Mouse (Mus musculus) urinary bladder, adult 18-20 months (tissue): Measurements from ENCODE around the gene Ggt1.
A peak's percentile ranks its signal among the peaks of the same experiment; 100 is the strongest.
"Not testable (repeated sequence)": the region's sequence is repeated elsewhere in the genome, so short reads cannot be mapped to it uniquely, and the experiment has no call there.

Source experiments
- DNase-seq, 2 experiments: peaks; one replicate each; pipeline ENCODE4 v3.0.0; 2022; ENCODE audit warnings: low spot score in 2 of 2, mixed read lengths in 2 of 2

Ggt1 gene

DNA sequence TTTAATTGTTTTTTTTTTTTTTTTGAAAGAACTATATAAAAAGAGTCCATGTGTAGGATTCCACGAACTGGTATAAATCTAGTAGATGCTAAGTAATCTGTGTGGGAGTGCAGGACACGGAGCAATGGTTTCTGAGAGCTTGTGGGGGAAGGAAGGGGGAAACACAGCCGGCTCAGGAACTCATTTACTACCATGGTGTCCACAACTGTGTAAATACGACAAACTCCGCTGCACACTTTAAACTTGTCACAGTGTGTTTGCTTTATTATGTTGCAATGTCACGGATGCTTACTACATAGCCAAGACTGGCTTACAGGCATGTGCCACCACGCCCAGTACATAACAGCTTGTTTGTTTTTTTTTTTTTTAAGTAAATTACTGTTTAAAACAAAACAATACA is 11.5 kb upstream of the Ggt1 start:
- DNase-seq, result no peak

DNA sequence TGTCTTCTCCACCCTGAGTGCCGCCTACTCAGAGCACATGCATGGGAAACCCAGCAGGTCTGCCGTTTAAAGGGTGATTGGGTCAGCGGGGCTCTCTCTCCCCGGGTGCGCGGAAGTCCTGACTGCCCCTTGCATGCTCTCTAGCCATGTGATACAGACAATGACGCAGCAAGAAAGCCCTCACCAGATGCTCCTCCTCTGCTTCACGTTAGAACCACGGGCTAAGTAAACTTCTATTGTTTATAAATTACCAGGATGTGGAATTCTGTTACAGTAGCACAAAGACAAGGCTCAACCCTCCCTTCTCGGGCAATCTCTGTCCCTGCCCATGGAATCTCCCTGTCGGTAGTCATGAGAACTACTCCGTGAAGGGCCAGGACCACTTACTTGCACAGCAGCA is 10.2 kb upstream of the Ggt1 start:
- no peak for DNase-seq

DNA sequence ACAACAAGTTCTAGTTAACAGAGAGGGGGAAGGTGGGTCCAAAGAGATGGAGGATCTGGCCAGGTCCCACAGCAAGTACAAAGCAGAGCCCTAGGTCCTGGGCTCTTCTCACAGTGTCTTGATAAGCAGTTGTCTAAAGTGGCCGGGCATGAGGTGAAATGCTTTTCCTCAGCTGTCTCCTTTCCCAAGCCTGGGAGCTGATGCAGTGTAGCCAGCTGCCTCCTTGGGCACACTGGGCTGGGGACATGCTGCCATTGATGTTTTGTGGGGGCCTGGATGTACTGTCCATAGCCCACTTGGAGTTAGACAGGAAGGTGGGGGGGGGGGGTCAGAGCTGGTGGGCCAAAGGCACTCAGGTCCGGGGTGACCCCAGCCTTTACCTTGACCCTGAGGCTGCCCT is 9.3 kb upstream of the Ggt1 start:
- DNase-seq, result no peak

GRCm38 (mm10) chr10:75552701-75553450 is 8.5 kb upstream of the Ggt1 start:
- DNase-seq, result no peak

DNA sequence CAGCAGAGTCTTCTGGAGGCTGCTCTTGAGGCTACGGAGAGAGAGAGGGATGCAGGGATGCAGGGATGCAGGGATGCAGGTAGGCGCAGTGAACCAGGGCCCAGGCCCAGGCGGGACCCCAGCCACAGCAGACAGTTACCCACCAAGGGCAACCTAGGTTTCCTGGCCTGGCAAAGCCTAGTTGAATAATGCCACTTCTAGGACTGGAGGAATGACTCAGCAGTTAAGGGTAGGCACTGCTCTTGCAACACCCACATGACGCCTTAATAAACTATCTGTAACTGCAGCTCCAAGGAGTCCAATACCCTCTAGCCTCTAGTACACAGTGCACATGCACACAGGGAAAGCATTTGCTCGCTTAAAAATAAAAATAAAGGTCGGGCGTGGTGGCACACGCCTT is 7.3 kb upstream of the Ggt1 start:
- no peak for DNase-seq

DNA sequence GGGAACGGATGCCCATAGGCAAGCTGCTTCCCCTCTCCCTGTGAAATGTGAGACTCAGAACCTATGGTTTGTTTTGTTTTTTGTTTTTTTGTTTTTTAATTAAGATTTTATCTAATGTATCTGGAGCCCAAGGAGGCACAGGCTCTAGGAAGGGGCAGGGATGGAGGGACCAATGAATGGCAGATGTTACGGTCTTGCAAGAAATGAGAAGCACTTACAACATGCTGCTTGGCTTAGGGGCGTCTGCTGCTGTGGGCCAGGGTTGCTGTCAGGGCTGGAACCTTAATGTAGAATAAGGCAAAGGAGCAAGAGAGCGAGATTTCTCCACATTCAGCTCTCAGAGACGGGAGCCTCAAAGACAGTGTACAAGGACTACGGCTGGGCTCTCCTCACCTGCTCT is 5.8 kb upstream of the Ggt1 start:
- DNase-seq, result no peak

GRCm38 (mm10) chr10:75556026-75556425 is 5.4 kb upstream of the Ggt1 start:
- no peak for DNase-seq

DNA sequence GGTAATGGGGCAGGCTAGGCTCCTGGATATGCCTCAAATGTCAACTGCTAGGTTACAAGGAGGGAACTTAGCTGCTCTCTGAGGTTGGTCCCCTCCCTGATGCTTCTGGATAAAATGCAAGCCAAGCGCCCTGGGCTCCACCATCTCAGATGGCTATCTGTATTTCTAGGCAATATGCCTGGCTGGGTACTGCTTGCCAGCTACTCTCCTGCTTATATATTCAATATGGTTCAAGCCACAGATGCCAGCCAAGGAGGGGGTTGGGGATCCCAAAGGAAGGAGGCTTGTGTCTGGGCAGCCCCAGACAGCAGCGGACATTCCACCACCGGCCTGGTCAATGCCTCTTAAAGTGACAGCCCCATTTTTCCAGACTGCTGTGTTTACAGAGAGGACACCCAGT is 2.9 kb upstream of the Ggt1 start:
- DNase-seq, result no peak

- no peak for DNase-seq
These were observed 2.2 kb upstream of the Ggt1 start for GRCm38 (mm10) chr10:75559041-75559675.

DNA sequence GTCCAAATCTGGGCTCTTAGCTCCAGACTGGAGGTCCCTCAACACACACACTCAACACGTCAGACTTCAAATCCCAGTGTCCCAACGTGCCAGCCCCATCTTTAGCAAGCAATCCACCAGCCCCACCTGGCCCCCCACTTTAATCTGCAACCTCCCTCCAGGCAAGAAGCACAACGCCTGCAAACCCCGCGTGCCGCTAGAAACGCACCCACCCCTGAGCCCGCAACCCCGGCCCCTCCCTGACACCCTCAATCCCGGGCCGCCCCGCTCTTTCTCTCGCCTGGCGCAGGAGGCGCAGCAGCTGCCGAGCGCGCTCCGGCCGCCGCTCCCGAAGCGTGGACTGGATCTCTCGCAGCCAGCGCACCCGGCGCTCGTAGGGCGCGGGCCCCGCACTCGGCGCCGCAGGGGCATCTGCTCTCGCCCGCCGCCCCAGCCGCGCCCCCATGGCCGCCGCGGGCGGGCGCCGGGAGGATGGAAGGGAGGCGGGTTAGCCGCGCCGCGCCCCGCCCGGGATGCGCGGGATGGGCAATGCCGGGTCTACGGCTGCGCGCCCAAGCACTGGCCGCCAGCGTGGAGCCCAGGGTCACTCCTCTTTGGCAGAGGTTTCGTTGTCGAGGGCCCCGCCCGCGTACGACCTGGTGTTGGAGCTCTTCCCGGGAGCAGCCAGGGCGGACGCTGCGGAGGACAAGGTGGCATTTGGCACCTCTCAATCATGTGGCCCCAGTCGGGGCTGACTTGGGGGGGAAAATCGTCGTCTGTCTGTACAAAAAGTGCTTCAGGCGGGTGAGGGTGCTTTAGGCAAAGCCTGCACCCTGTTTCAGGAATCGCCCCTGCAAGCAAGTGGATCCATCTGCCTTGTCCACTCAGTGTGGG is 1.5 kb upstream of the Ggt1 start, which contains the start of gene Lrrc75b:
Gene Lrrc75b (minus strand): TSS at position 655 of the 873 bp plus-strand sequence.
- peak in 1 of 2 experiments; percentile 16 for DNase-seq

DNA sequence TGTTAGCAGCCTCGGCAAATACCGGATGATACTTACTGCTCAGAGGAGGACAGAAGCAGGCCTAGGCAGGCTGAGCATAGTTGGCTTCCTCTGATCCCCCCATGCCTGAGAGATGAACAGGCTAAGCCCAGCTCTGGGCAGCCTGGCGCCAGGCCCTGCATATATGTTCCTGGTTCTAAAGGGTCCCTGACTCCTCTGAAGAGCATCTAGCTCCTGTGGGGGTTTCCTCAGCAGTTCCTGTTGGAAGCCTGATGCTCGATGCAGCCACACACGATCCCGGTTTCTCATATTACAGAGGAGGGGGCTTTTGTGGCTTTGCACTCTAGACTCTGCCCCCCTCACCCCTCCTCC is 880 bp upstream of the Ggt1 start:
- no peak for DNase-seq

- no peak for DNase-seq
These were observed 1.2 kb downstream of the Ggt1 start for GRCm38 (mm10) chr10:75562596-75562995.

DNA sequence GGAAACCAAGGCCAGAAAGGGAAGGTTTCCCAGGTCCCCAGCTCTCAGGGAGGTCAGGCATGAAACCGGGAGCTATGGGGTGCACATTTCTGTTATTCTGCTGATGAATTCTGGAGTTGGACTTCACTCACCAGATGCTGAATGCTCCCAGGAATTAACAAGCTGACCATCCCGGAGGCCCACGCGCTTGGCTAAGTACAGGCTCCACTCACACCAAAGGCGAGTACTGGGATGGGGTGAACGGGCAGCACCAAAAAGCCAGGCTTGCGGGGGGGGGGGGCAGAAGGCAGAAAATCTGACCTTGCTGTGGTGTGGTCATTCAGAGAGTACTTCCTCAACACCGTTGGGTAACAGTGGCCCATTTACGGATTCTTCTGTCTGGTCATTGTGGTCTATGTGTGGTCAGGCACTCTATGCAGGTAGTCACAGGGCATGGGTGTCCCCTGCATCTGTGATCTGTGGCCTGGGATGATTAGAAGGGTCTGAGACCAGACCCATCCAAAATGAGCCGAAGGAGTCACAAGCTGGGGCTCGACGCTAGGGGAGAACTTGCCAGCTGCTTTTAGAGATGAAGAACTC is 3.4 kb downstream of the Ggt1 start:
- no peak for DNase-seq

GRCm38 (mm10) chr10:75565436-75565835 is 4.0 kb downstream of the Ggt1 start:
- no peak for DNase-seq

GRCm38 (mm10) chr10:75565906-75566305 is 4.5 kb downstream of the Ggt1 start:
- DNase-seq, result no peak

DNA sequence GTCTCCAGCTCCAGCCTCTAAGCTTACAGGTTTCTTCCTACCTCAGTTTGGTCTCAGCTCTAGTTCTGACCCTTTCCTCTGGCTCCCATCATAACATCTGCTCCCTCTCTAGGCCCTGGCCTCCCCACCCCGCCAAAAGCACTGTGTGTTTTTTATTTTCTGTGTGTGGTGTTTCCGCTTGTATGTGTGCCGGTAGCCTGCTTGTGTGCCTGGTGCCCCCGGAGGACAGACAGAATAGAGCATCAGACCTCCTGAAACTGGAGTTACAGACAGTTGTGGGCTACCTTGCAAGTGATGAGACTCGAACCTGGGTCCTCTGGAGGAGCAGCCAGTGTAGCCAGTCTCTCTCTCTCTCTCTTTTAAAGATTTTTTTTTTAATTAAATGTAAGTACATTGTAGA is 4.9 kb downstream of the Ggt1 start:
- DNase-seq, result no peak

GRCm38 (mm10) chr10:75566765-75567164 is 5.4 kb downstream of the Ggt1 start:
- not testable (repeated sequence) for DNase-seq

DNA sequence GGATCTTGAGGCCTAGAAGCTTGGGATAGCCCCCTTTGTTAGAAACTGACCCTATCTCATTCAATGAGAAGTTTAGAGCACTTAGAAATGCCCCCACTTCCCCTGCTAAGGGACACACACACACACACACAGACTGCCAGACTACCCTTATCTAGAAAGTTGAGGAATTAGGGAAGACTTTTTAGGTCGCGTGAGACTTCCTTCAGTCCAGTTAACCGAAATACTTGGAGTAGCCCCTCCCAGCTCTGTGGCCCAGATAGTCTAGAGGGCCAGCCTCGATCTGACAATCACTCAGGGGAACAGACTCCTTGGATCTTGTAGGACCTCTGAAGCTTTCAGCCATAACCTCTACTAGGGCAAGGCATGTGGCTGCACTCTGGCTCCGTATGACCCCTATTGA is 6.6 kb downstream of the Ggt1 start:
- no peak for DNase-seq

GRCm38 (mm10) chr10:75568441-75568840 is 7.0 kb downstream of the Ggt1 start:
- no peak for DNase-seq

DNA sequence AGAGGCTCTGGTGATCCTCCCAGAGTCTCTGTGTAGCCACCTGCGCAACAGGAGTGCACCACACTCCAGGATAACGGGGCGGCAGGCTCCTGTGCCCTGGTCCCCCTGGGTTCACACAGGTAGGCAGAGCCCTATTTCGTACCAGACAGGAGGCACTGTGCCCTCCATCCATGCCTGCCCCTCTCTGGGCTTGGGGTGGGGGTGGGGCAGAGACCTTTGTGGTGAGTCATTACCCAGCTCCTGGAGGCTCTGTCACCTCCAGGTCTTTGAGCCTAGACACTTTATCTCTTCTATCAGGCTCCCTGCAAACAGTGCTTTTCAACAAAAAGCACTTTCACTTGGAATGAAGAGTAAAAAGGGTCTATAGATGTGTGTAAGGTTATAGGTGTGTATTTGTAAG is 7.4 kb downstream of the Ggt1 start:
- no peak for DNase-seq

DNA sequence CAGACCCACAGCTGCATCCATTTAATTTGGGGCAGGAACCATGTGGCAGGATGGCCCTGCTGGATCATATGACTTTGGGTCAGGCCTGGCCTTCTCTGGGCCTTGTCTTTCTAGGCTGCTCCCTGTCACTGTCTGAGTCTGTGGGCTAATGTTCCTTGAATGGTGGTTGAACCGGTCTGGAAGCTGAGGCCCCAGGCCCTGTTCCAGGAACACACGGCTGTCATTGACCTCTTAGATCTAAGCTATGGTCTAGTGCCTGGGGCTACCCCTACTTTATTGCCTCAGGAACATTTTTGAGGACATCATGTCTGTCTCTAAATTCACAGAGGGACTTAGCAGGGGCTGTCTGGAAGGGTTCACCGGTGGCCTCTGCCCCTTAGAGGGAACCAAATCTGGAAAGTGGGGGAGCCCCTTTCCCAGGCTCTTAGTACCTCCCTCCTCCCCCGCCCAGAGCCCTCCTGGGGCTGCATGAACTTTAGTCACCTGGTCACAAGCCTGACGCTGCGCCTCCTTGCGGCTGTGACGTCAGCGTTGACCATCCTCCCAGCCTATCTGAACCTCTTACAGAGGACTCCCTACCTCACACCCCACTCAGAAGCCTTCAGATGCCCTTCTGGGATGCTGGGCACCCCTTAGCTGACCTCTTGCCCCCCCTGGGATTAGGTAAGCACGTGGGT is 9.7 kb downstream of the Ggt1 start:
- no peak for DNase-seq

DNA sequence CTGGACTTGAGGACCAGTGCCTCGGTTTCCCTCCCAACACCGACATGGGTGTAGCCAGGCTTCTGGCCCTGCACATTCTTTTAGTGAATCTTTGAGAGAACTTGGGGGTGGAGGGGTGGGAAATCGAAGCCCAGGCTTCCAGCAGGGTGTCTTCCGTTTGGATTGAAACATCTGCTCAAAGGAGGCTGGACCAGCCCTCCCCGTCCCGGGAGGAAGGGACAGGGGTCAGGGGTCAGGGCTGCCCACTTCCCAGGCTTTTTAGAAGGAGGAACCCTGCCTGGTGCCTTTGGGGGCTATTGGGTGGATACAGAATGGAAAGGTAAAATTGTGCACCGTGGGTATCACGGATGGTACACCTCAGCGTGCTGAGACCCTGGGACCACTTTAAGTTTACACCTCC is 10.5 kb downstream of the Ggt1 start:
- no peak for DNase-seq
